Comparison of ENCODE assay signal across 38 mouse cellular contexts in genomic region chr12:105116648-105117047, GRCm38 (mm10). TPM values are rescaled to one million over a fixed set of nuclear protein-coding genes. Genes with fewer than 3 reads are reported as not detected.
"Had no signal": no experiment of that assay in that cellular context is flagged by ENCODE, and none has a peak within 500 bp of the region (broad histone marks: within the 10 kb centered on the region; RNA-seq: fewer than 3 reads in every experiment).

No protein-coding gene starts in this region.

- H3K4me3 ChIP-seq: heart, adult 2 months; heart, embryonic 13.5 days; heart, embryonic 15.5 days; hindbrain, embryonic 13.5 days; hindbrain, embryonic 15.5 days; layer of hippocampus, adult 2 months; limb, embryonic 13.5 days; limb, embryonic 15.5 days; liver, embryonic 12.5 days had no signal

- ATAC-seq: hindbrain, postnatal 0 days; intestine, embryonic 16.5 days; liver, embryonic 12.5 days had no signal

- H3K9ac ChIP-seq: heart, embryonic 13.5 days; heart, embryonic 15.5 days; hindbrain, embryonic 13.5 days; hindbrain, embryonic 15.5 days; limb, embryonic 13.5 days; limb, embryonic 15.5 days; liver, embryonic 12.5 days; liver, embryonic 14.5 days had no signal

- H3K9me3 ChIP-seq: heart, embryonic 13.5 days; heart, embryonic 15.5 days; hindbrain, embryonic 13.5 days; hindbrain, embryonic 15.5 days; limb, embryonic 13.5 days; limb, embryonic 15.5 days; liver, embryonic 12.5 days had no signal

- H3K27me3 ChIP-seq: heart, embryonic 13.5 days; heart, embryonic 15.5 days; hindbrain, embryonic 13.5 days; hindbrain, embryonic 15.5 days; limb, embryonic 13.5 days; limb, embryonic 15.5 days; liver, embryonic 12.5 days had no signal

- H3K4me2 ChIP-seq: heart, embryonic 13.5 days; heart, embryonic 15.5 days; hindbrain, embryonic 13.5 days; hindbrain, embryonic 15.5 days; limb, embryonic 13.5 days; limb, embryonic 15.5 days; liver, embryonic 12.5 days had no signal

- DNase-seq: gastrocnemius, postnatal 14 days; gastrocnemius, postnatal 36 days; heart, adult 2 months; heart, postnatal 4 days; kidney, adult 18-20 months; kidney, adult 8-10 months; kidney, postnatal 10 days; kidney, postnatal 25 days; kidney, postnatal 4 days; left cerebral cortex, postnatal 4 days had no signal

- H3K36me3 ChIP-seq: heart, embryonic 13.5 days; heart, embryonic 15.5 days; hindbrain, embryonic 13.5 days; hindbrain, embryonic 15.5 days; limb, embryonic 13.5 days; limb, embryonic 15.5 days; liver, embryonic 12.5 days had no signal

- H3K27ac ChIP-seq: heart, adult 2 months; heart, embryonic 13.5 days; heart, embryonic 15.5 days; hindbrain, embryonic 13.5 days; hindbrain, embryonic 15.5 days; hindbrain, postnatal 0 days; layer of hippocampus, adult 2 months; limb, embryonic 13.5 days; limb, embryonic 15.5 days; liver, embryonic 12.5 days; liver, embryonic 14.5 days had no signal

RNA-seq across cellular contexts. Expression of gene Tcl1b2, which starts 29.2 kb away (rescaled TPM):
- total RNA-seq: gastrocnemius, adult 18-20 months; gastrocnemius, adult 8-10 months; gastrocnemius, postnatal 14 days; gastrocnemius, postnatal 36 days; heart, adult 2 months; heart, postnatal 25 days; heart, postnatal 4 days; hindbrain, postnatal 0 days; layer of hippocampus, adult 2 months; layer of hippocampus, postnatal 10 days; layer of hippocampus, postnatal 25 days; left cerebral cortex, adult 18-20 months; left cerebral cortex, adult 8-10 months; left cerebral cortex, postnatal 10 days; left cerebral cortex, postnatal 25 days; left cerebral cortex, postnatal 4 days; liver, adult 2 months had no signal
- polyA plus RNA-seq: gonadal fat pad, adult 2 months; heart, adult 2 months; heart, embryonic 13.5 days; heart, embryonic 15.5 days; heart, postnatal 0 days; hindbrain, embryonic 11.5 days; hindbrain, embryonic 13.5 days; hindbrain, embryonic 15.5 days; hindbrain, postnatal 0 days; intestine, embryonic 14.5 days; intestine, embryonic 16.5 days; kidney, embryonic 14.5 days; kidney, embryonic 16.5 days; limb, embryonic 11.5 days; limb, embryonic 13.5 days; limb, embryonic 15.5 days; liver, adult 2 months; liver, embryonic 12.5 days had no signal

RNA-seq across cellular contexts. Expression of gene Tcl1b1, which starts 42.8 kb away (rescaled TPM):
- total RNA-seq: gastrocnemius, adult 18-20 months; gastrocnemius, adult 8-10 months; gastrocnemius, postnatal 14 days; gastrocnemius, postnatal 36 days; heart, adult 2 months; heart, postnatal 25 days; heart, postnatal 4 days; hindbrain, postnatal 0 days; layer of hippocampus, adult 2 months; layer of hippocampus, postnatal 10 days; layer of hippocampus, postnatal 25 days; left cerebral cortex, adult 18-20 months; left cerebral cortex, adult 8-10 months; left cerebral cortex, postnatal 10 days; left cerebral cortex, postnatal 25 days; left cerebral cortex, postnatal 4 days; liver, adult 2 months had no signal
- polyA plus RNA-seq: gonadal fat pad, adult 2 months; heart, adult 2 months; heart, embryonic 13.5 days; heart, embryonic 15.5 days; heart, postnatal 0 days; hindbrain, embryonic 11.5 days; hindbrain, embryonic 13.5 days; hindbrain, embryonic 15.5 days; hindbrain, postnatal 0 days; intestine, embryonic 14.5 days; intestine, embryonic 16.5 days; kidney, embryonic 14.5 days; kidney, embryonic 16.5 days; limb, embryonic 11.5 days; limb, embryonic 13.5 days; limb, embryonic 15.5 days; liver, adult 2 months; liver, embryonic 12.5 days; liver, embryonic 14.5 days had no signal

RNA-seq across cellular contexts. Expression of gene Tcl1b5, which starts 59.5 kb away (rescaled TPM):
- total RNA-seq: gastrocnemius, adult 18-20 months; gastrocnemius, adult 8-10 months; gastrocnemius, postnatal 14 days; gastrocnemius, postnatal 36 days; heart, adult 2 months; heart, postnatal 25 days; heart, postnatal 4 days; hindbrain, postnatal 0 days; layer of hippocampus, adult 2 months; layer of hippocampus, postnatal 10 days; layer of hippocampus, postnatal 25 days; left cerebral cortex, adult 18-20 months; left cerebral cortex, adult 8-10 months; left cerebral cortex, postnatal 10 days; left cerebral cortex, postnatal 25 days; left cerebral cortex, postnatal 4 days; liver, adult 2 months had no signal
- polyA plus RNA-seq: gonadal fat pad, adult 2 months; heart, adult 2 months; heart, embryonic 13.5 days; heart, embryonic 15.5 days; heart, postnatal 0 days; hindbrain, embryonic 11.5 days; hindbrain, embryonic 13.5 days; hindbrain, embryonic 15.5 days; hindbrain, postnatal 0 days; intestine, embryonic 14.5 days; intestine, embryonic 16.5 days; kidney, embryonic 14.5 days; kidney, embryonic 16.5 days; limb, embryonic 11.5 days; limb, embryonic 13.5 days; limb, embryonic 15.5 days; liver, adult 2 months; liver, embryonic 12.5 days; liver, embryonic 14.5 days had no signal
